Mouse (Mus musculus): ENCODE results near the gene Wfdc1. TPM values are rescaled to one million over a fixed set of nuclear protein-coding genes. Genes with fewer than 3 reads are reported as not detected.

Wfdc1 gene
- total RNA-seq, 2 experiments from 2014 or later, result 60.2 to 82.9 TPM

- no peak for DNase-seq (ENCODE audit: low spot score)
Observed at GRCm38 (mm10) chr8:119637381-119637780, 28.8 kb upstream of the Wfdc1 start.

GRCm38 (mm10) chr8:119638261-119638660 is 27.9 kb upstream of the Wfdc1 start:
- DNase-seq (ENCODE audit: low spot score), result no peak

DNA sequence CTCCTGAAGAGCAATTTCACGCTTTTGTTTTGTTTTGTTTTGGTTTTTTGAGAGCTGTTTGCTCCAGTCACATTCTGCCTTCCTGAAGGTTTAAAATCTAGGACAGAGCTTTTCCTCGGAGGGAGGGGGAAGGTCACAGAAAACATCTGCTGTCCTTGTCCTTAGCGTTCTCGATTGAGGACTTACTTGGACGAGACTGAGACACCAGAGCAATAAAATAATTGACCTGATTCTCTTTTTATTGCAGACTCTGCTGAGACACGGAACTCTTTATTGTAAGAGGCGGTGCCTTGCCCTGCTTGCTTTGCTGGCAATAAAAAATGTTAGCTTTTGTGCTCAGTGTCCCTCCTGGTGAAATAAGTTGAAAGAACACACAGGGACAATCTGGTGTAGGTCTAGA is 26.4 kb upstream of the Wfdc1 start:
- DNase-seq (ENCODE audit: low spot score), result no peak

DNA sequence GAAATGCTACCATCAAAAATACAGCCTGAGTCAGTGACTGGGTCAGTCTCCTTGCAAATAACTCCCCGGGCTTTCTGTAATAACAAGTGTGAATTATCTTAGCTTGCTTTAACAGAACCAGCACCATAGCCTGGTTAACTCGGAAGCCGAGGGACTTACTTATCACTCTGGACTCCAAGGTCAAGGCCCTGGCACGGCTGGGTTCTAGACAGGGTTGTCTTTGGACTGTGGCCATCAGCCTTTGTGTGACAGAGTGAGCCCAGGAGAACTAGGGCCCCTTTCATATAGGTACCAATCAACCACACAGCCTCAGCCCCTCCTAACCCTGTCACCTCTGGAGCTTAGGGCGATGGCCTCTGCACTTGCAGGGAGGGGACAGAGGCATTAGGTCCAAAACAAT is 25.1 kb upstream of the Wfdc1 start:
- DNase-seq (ENCODE audit: low spot score), result no peak

- DNase-seq (ENCODE audit: low spot score), result no peak
Observed at GRCm38 (mm10) chr8:119642960-119643359, 23.2 kb upstream of the Wfdc1 start.

GRCm38 (mm10) chr8:119644429-119644960 is 21.7 kb upstream of the Wfdc1 start:
- no peak for DNase-seq (ENCODE audit: low spot score)

- no peak for DNase-seq (ENCODE audit: low spot score)
Observed at GRCm38 (mm10) chr8:119644981-119645597, 21.1 kb upstream of the Wfdc1 start.

- DNase-seq (ENCODE audit: low spot score), result no peak
Observed at GRCm38 (mm10) chr8:119646197-119646596, 20.0 kb upstream of the Wfdc1 start.

GRCm38 (mm10) chr8:119646846-119647245 is 19.3 kb upstream of the Wfdc1 start:
- no peak for DNase-seq (ENCODE audit: low spot score)

GRCm38 (mm10) chr8:119651324-119651723 is 14.8 kb upstream of the Wfdc1 start:
- no peak for DNase-seq (ENCODE audit: low spot score)

DNA sequence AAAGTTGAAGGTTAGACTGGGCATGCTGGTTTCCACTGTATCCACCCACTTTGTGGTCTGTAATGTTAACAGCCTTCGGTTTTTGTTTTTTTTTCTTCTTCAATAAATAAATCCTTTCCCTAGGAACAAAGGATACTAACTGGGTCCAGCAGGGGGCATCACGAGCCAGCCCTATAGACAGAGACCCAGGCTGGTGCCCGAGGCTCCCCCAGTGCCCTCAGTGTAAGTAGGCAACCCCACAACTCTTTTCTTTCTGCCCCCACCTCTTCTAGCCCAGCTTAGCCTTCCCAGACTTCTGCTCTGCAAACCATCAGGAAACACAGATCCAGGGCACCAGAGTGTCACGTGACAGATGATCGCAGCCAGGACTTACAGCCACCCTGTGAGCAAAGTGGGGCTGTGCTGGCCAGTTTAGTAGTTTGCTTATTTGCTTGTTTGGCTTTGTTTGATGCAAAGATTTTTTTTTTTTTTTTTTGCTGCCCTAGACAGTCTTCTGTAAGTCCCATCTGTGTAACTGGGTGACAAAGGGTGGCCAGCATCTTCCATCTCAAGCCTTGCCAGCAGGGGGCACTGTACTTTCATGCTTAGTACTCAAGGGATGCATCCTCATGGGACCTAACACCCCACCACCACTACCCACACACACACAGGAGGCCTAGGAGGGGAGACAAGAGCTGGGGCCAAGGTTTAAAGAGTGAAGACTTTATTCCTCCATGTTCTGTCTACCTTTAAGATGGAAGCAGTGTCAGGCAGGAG is 9.3 kb upstream of the Wfdc1 start:
- DNase-seq (ENCODE audit: low spot score), result peak; percentile 47

GRCm38 (mm10) chr8:119661081-119661480 is 5.1 kb upstream of the Wfdc1 start:
- DNase-seq (ENCODE audit: low spot score), result peak; percentile 68

DNA sequence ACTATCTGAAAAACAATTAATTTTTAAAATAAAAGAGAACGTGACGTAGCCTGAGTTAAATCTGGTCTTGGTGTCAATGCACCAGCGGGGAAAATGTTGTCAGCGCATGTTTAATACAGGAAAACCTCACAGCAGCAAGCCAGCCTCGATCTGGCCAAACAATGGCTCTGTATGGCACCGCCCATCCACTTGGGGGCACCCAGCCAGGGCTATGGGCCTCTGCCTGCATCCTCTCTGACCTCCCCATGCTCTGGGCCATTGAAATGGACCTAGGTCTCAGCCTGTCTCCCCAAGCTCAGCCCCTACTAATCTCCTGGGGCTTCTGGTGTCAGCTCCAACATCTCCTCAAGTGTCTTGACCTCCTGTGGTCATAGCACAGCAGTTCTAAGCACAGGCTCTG is 4.3 kb upstream of the Wfdc1 start:
- no peak for DNase-seq (ENCODE audit: low spot score)

GRCm38 (mm10) chr8:119663440-119663839 is 2.7 kb upstream of the Wfdc1 start:
- no peak for DNase-seq (ENCODE audit: low spot score)

DNA sequence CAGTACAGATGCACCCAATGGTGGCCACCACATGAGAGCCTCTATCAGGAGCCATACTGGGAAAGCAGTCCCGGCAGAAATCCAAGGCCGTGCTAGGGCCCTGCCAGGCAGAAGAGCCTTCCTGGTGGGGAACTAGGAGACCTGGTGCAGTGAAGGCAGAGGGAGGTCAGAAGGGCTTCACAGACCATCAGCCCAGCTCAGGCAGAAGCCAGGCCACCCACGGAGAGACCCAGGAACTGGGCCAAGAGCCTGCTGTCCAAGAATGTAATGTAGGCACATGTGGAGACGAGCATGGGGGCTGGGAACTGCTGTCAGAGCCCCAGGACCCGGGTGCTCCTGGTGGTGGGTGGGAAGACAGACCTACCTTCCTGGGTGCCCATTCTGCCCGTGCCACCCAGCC is 895 bp upstream of the Wfdc1 start:
- DNase-seq (ENCODE audit: low spot score), result peak; percentile 40

- no peak for DNase-seq (ENCODE audit: low spot score)
Observed at GRCm38 (mm10) chr8:119668447-119668846, 2.3 kb downstream of the Wfdc1 start.

DNA sequence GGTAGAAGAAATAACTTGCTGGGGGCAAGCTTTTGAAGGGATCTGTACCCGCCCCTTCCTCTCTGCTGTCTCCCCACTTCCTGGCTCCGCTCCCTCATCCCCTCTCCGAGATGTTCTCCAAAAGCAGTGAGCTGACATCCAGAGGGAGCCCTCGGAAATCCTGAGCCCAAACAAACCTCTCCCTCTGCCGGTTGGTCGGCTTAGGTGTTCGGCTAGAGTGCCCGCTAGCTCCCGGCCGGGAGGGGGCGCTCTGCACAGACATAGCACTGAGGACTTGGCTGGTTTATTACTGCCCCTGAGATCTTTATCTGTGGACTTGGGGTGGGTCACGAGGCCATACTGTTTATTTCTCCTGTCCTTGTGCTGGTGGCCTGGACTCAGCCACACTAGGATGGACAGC is 3.1 kb downstream of the Wfdc1 start:
- peak; percentile 49 for DNase-seq (ENCODE audit: low spot score)

DNA sequence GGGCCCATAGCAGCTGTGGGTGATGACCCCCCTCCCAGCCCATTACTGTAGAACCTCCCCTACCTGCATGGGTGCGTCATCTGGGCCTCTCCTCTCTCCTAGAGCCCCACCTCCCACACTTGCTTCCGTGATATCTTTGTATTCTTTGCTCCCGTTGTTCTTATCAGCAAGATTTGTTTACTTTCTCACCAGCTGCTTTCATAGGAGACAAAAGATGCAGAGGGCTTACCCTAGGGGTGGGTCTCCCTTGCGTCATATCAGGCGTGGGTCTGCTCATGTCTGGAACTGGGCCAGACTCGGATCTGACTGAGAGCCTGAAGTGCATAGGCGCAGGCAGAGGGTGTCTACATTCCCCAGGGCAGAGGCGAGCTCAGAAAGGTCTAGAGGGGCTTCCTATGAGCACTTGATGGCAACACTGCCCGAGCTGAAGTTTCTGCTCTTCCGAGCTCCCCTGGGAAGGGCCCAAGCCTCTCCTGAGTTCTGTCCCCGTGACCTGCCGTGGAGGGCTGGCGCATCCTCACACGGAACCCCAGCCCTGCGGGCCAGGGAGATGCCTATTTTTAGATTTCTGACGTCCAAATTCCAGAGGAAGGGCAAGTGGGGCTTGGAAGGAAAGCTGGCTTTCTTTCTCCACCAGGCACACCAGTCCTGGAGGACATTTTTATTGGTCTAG is 4.4 kb downstream of the Wfdc1 start:
- peak; percentile 81 for DNase-seq (ENCODE audit: low spot score)

DNA sequence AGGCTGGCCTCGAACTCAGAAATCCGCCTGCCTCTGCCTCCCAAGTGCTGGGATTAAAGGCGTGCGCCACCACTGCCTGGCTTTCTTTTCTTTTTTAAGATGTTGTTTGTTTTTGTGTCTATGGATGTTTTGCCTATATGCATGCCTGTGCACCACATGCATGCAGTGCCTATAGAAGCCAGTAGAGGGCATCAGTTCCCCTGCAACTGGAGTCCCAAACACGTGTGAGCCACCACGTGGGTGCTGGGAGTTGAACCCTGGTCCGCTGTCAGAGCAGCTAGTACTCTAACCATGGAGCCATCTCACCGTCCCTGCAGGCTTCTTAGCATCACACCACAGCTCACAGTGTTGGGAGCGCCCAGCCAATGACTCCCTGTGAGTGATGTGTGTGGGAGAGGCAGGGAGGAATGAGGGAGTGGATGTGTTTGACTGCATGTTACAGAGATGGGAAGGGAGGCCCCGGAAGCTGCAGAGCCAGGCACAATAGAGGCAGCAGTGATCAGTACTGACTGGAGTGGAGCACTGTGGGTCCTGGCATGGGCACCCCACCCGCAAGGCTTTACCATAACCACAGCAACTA is 7.9 kb downstream of the Wfdc1 start:
- no peak for DNase-seq (ENCODE audit: low spot score)

GRCm38 (mm10) chr8:119675457-119675856 is 9.3 kb downstream of the Wfdc1 start:
- DNase-seq (ENCODE audit: low spot score), result no peak

- DNase-seq (ENCODE audit: low spot score), result peak; percentile 95
Observed at GRCm38 (mm10) chr8:119676389-119676788, 10.2 kb downstream of the Wfdc1 start.

All from gastrocnemius, adult 18-20 months (tissue).